ENCODE assay signal across 8 mouse cellular contexts in genomic region chr10:112929222-112929615, GRCm38 (mm10). TPM values are rescaled to one million over a fixed set of nuclear protein-coding genes. Genes with fewer than 3 reads are reported as not detected.
DNase-seq lines count a peak whose midpoint lies in the region; ATAC-seq lines count a peak whose summit lies in the region.

No protein-coding gene starts in this region.

- peaks cover 17% of the 10 kb centered on the region for H3K4me1 ChIP-seq in kidney, embryonic 14.5 days (ENCODE audit: control insufficient read depth, insufficient read depth, low read length)
- no peaks in the 10 kb centered on the region for H3K4me1 ChIP-seq in embryonic facial prominence, embryonic 11.5 days (ENCODE audit: control insufficient read depth, insufficient read depth, low read length)
- H3K4me1 ChIP-seq in intestine, embryonic 14.5 days (replicated peaks; ENCODE audit: control insufficient read depth, insufficient read depth, low read length): peaks cover 11% of the 10 kb centered on the region; the same call in 1 of the 2 replicates
- H3K4me1 ChIP-seq in midbrain, embryonic 14.5 days (ENCODE audit: control insufficient read depth, insufficient read depth, low read length): peaks cover 34% of the 10 kb centered on the region

- no peaks in the 10 kb centered on the region for H3K27me3 ChIP-seq in kidney, embryonic 14.5 days (ENCODE audit: control insufficient read depth, insufficient read depth, low read length)
- no peaks in the 10 kb centered on the region for H3K27me3 ChIP-seq in embryonic facial prominence, embryonic 11.5 days (ENCODE audit: control insufficient read depth, insufficient read depth, low read length)
- H3K27me3 ChIP-seq in intestine, embryonic 14.5 days (replicated peaks; ENCODE audit: control insufficient read depth, insufficient read depth, low read length): no peaks in the 10 kb centered on the region
- no peaks in the 10 kb centered on the region for H3K27me3 ChIP-seq in midbrain, embryonic 14.5 days (ENCODE audit: control insufficient read depth, insufficient read depth, low read length)

- peak; percentile 11; the same call in 1 of the 2 replicates for ATAC-seq in kidney, embryonic 14.5 days (ENCODE audit: low FRiP score, low TSS enrichment)
- 0 out of 2 replicates have a peak, but pooled peaks have one; percentile 4 for ATAC-seq in embryonic facial prominence, embryonic 11.5 days (replicated peaks; ENCODE audit: insufficient number of reproducible peaks, low FRiP score, low TSS enrichment, low read depth)
- 0 out of 2 replicates have a peak, but pooled peaks have one; percentile 8 for ATAC-seq in intestine, embryonic 14.5 days (replicated peaks; ENCODE audit: low FRiP score, low TSS enrichment, low read depth)
- peak; percentile 28 for ATAC-seq in midbrain, embryonic 14.5 days (ENCODE audit: low FRiP score, low TSS enrichment)

- H3K27ac ChIP-seq in kidney, embryonic 14.5 days (ENCODE audit: low read depth, low read length): peak overlapping the region; percentile 90
- no peak overlapping the region for H3K27ac ChIP-seq in embryonic facial prominence, embryonic 11.5 days (replicated peaks; ENCODE audit: low read depth, low read length)
- peak overlapping the region; percentile 95; the same call in 1 of the 2 replicates for H3K27ac ChIP-seq in intestine, embryonic 14.5 days (ENCODE audit: low read depth)
- H3K27ac ChIP-seq in midbrain, embryonic 14.5 days (replicated peaks; ENCODE audit: low read depth, low read length): peak overlapping the region; percentile 96

- 27% methylated on average over 9 of the region's 9 CpGs for WGBS in kidney, embryonic 14.5 days
- 44% methylated on average over 9 of the region's 9 CpGs for WGBS in embryonic facial prominence, embryonic 11.5 days
- WGBS in intestine, embryonic 14.5 days: 31% methylated on average over 9 of the region's 9 CpGs
- WGBS in midbrain, embryonic 14.5 days: 36% methylated on average over 9 of the region's 9 CpGs

- no peaks in the 10 kb centered on the region for H3K9me3 ChIP-seq in kidney, embryonic 14.5 days (ENCODE audit: control insufficient read depth, low read length)
- H3K9me3 ChIP-seq in embryonic facial prominence, embryonic 11.5 days (replicated peaks; ENCODE audit: control insufficient read depth, low read length): no peaks in the 10 kb centered on the region
- H3K9me3 ChIP-seq in intestine, embryonic 14.5 days (ENCODE audit: control insufficient read depth, low read length): no peaks in the 10 kb centered on the region
- H3K9me3 ChIP-seq in midbrain, embryonic 14.5 days (ENCODE audit: control insufficient read depth, low read length): no peaks in the 10 kb centered on the region

- no peak for DNase-seq in kidney, adult 11 months
- DNase-seq in embryonic facial prominence, embryonic 11.5 days (ENCODE audit: low spot score): no peak
- no peak for DNase-seq in intestine, embryonic 14.5 days (ENCODE audit: low spot score)
- no peak for DNase-seq in midbrain, embryonic 14.5 days
- DNase-seq in gastrocnemius, adult 18-20 months (ENCODE audit: low spot score): no peak
- no peak for DNase-seq in cerebellum, adult 11 months
- DNase-seq in layer of hippocampus, postnatal 14 days (ENCODE audit: low spot score in 2 of 2): no peak

- H3K4me3 ChIP-seq in kidney, embryonic 14.5 days (ENCODE audit: low read length): peak overlapping the region; percentile 85
- H3K4me3 ChIP-seq in embryonic facial prominence, embryonic 11.5 days (ENCODE audit: low read depth, low read length): peak overlapping the region; percentile 77
- H3K4me3 ChIP-seq in intestine, embryonic 14.5 days (ENCODE audit: low read depth, low read length): peak overlapping the region; percentile 84
- peak overlapping the region; percentile 89 for H3K4me3 ChIP-seq in midbrain, embryonic 14.5 days (replicated peaks; ENCODE audit: low read depth, low read length)

- peak overlapping the region; percentile 64 for H3K4me2 ChIP-seq in kidney, embryonic 14.5 days (replicated peaks; ENCODE audit: low read depth, low read length)
- H3K4me2 ChIP-seq in embryonic facial prominence, embryonic 11.5 days (ENCODE audit: low read depth, low read length): peak overlapping the region; percentile 63
- peak overlapping the region; percentile 57 for H3K4me2 ChIP-seq in intestine, embryonic 14.5 days (ENCODE audit: low read length)
- H3K4me2 ChIP-seq in midbrain, embryonic 14.5 days (ENCODE audit: low read length): peak overlapping the region; percentile 88

- peaks cover 32% of the 10 kb centered on the region for H3K36me3 ChIP-seq in kidney, embryonic 14.5 days (ENCODE audit: control insufficient read depth, insufficient read depth, low read length)
- peaks cover 14% of the 10 kb centered on the region for H3K36me3 ChIP-seq in embryonic facial prominence, embryonic 11.5 days (replicated peaks; ENCODE audit: control insufficient read depth, insufficient read depth, low read depth, low read length)
- H3K36me3 ChIP-seq in intestine, embryonic 14.5 days (ENCODE audit: control insufficient read depth, insufficient read depth, low read length): peaks cover 28% of the 10 kb centered on the region
- H3K36me3 ChIP-seq in midbrain, embryonic 14.5 days (ENCODE audit: control insufficient read depth, insufficient read depth, low read length): peaks cover 24% of the 10 kb centered on the region

- peak overlapping the region; percentile 97; the same call in 1 of the 2 replicates for H3K9ac ChIP-seq in kidney, embryonic 14.5 days (ENCODE audit: low read depth, low read length)
- peak overlapping the region; percentile 97 for H3K9ac ChIP-seq in embryonic facial prominence, embryonic 11.5 days (replicated peaks; ENCODE audit: low read length)
- peak overlapping the region; percentile 98 for H3K9ac ChIP-seq in intestine, embryonic 14.5 days (ENCODE audit: low read length)
- peak overlapping the region; percentile 98 for H3K9ac ChIP-seq in midbrain, embryonic 14.5 days (replicated peaks; ENCODE audit: low read length)

RNA-seq across cellular contexts. Expression of gene Atxn7l3b, which starts 0.4 kb away (rescaled TPM):
- polyA plus RNA-seq in kidney, embryonic 14.5 days (2014; fragmentation: Nextera tagmentation; extraction: Ambion mirVana): 161 and 171 TPM in 2 replicates
- 233 and 250 TPM in 2 replicates for polyA plus RNA-seq in embryonic facial prominence, embryonic 11.5 days (2014; fragmentation: Nextera tagmentation; extraction: Ambion mirVana)
- 145 and 175 TPM in 2 replicates for polyA plus RNA-seq in intestine, embryonic 14.5 days (2014; fragmentation: Nextera tagmentation; extraction: Ambion mirVana)
- 332 and 356 TPM in 2 replicates for polyA plus RNA-seq in midbrain, embryonic 14.5 days (2014; fragmentation: Nextera tagmentation; extraction: Ambion mirVana)
- total RNA-seq in gastrocnemius, adult 18-20 months (2021): 10 to 100 TPM; 10.5 to 11.6 TPM
- total RNA-seq in layer of hippocampus, postnatal 14 days (2021): 100 to 1,000 TPM; 246 to 254 TPM
